ENCODE assay signal across 10 mouse cellular contexts in genomic region chr2:157808368-157808923, GRCm38 (mm10).
A peak's percentile ranks its signal among the peaks of the same experiment; 100 is the strongest.
DNase-seq lines count a peak whose midpoint lies in the region; ATAC-seq lines count a peak whose summit lies in the region.
"Had no signal": no experiment of that assay in that cellular context is flagged by ENCODE, and none has a peak within 500 bp of the region (broad histone marks: within the 10 kb centered on the region; RNA-seq: fewer than 3 reads in every experiment).

No protein-coding gene starts in this region.

- no peaks in the 10 kb centered on the region for H3K27me3 ChIP-seq in hindbrain, embryonic 10.5 days (ENCODE audit: insufficient read depth, poor library complexity, severe bottlenecking)
- H3K27me3 ChIP-seq in hindbrain, embryonic 11.5 days (ENCODE audit: control insufficient read depth, insufficient read depth, low read length): no peaks in the 10 kb centered on the region
- no peaks in the 10 kb centered on the region for H3K27me3 ChIP-seq in embryonic facial prominence, embryonic 12.5 days
- no peaks in the 10 kb centered on the region for H3K27me3 ChIP-seq in megakaryocyte, embryonic 14.5 days (replicated peaks)

- H3K4me2 ChIP-seq in hindbrain, embryonic 11.5 days (replicated peaks; ENCODE audit: low read depth, low read length): no peak overlapping the region
- no peak overlapping the region for H3K4me2 ChIP-seq in embryonic facial prominence, embryonic 12.5 days (replicated peaks)

- DNase-seq in hindbrain, embryonic 10.5 days (ENCODE audit: low spot score): no peak
- DNase-seq in hindbrain, embryonic 11.5 days (ENCODE audit: low spot score): no peak
- DNase-seq in MN1 (ENCODE audit: low spot score): peak; percentile 75
- DNase-seq in embryo, embryonic 9.5 days (ENCODE audit: extremely low spot score): no peak
- no peak for DNase-seq in left cerebral cortex, postnatal 14 days (ENCODE audit: low spot score in 2 of 2)
- no peak for DNase-seq in adrenal gland, adult 18-20 months (ENCODE audit: low spot score in 2 of 2)
- DNase-seq: cerebellum, postnatal 36 days; left cerebral cortex, postnatal 4 days had no signal

- H3K9me3 ChIP-seq in hindbrain, embryonic 10.5 days: no peaks in the 10 kb centered on the region
- no peaks in the 10 kb centered on the region for H3K9me3 ChIP-seq in hindbrain, embryonic 11.5 days (ENCODE audit: control insufficient read depth, low read length)
- no peaks in the 10 kb centered on the region for H3K9me3 ChIP-seq in embryonic facial prominence, embryonic 12.5 days
- no peaks in the 10 kb centered on the region for H3K9me3 ChIP-seq in megakaryocyte, embryonic 14.5 days

- H3K9ac ChIP-seq in hindbrain, embryonic 11.5 days (ENCODE audit: low read depth, low read length): no peak overlapping the region
- no peak overlapping the region for H3K9ac ChIP-seq in embryonic facial prominence, embryonic 12.5 days

- 74% methylated on average over 7 of the region's 7 CpGs for WGBS in hindbrain, embryonic 10.5 days
- WGBS in hindbrain, embryonic 11.5 days: 77% methylated on average over 7 of the region's 7 CpGs
- 48% methylated on average over 7 of the region's 7 CpGs for WGBS in embryonic facial prominence, embryonic 12.5 days

- H3K27ac ChIP-seq in hindbrain, embryonic 10.5 days: peak overlapping the region; percentile 54; the same call in 1 of the 2 replicates
- no peak overlapping the region for H3K27ac ChIP-seq in hindbrain, embryonic 11.5 days (ENCODE audit: low read depth, low read length)
- peak overlapping the region; percentile 18; the same call in 1 of the 2 replicates for H3K27ac ChIP-seq in embryonic facial prominence, embryonic 12.5 days

- no peak for ATAC-seq in hindbrain, embryonic 11.5 days (ENCODE audit: low FRiP score)
- no peak for ATAC-seq in embryonic facial prominence, embryonic 12.5 days (ENCODE audit: insufficient number of reproducible peaks, insufficient read depth, low FRiP score, low TSS enrichment)

- H3K36me3 ChIP-seq in hindbrain, embryonic 10.5 days: peaks cover 44% of the 10 kb centered on the region
- no peaks in the 10 kb centered on the region for H3K36me3 ChIP-seq in hindbrain, embryonic 11.5 days (ENCODE audit: control insufficient read depth, insufficient read depth, low read length)
- H3K36me3 ChIP-seq in embryonic facial prominence, embryonic 12.5 days: 0 out of 2 replicates have a peak, but pooled peaks cover 20% of the 10 kb centered on the region
- H3K36me3 ChIP-seq in megakaryocyte, embryonic 14.5 days (replicated peaks; ENCODE audit: low read length): peaks cover 80% of the 10 kb centered on the region

- no peak overlapping the region for H3K4me3 ChIP-seq in hindbrain, embryonic 10.5 days
- no peak overlapping the region for H3K4me3 ChIP-seq in hindbrain, embryonic 11.5 days (ENCODE audit: low read depth, low read length)
- H3K4me3 ChIP-seq in embryonic facial prominence, embryonic 12.5 days: no peak overlapping the region
- H3K4me3 ChIP-seq in megakaryocyte, embryonic 14.5 days (replicated peaks): peak overlapping the region; percentile 28

- peaks cover 25% of the 10 kb centered on the region for H3K4me1 ChIP-seq in hindbrain, embryonic 10.5 days (replicated peaks)
- no peaks in the 10 kb centered on the region; the same call in 1 of the 2 replicates for H3K4me1 ChIP-seq in hindbrain, embryonic 11.5 days (replicated peaks; ENCODE audit: control insufficient read depth, insufficient read depth, low read length)
- peaks cover 32% of the 10 kb centered on the region for H3K4me1 ChIP-seq in embryonic facial prominence, embryonic 12.5 days
- H3K4me1 ChIP-seq in megakaryocyte, embryonic 14.5 days: peaks cover 67% of the 10 kb centered on the region

- intact Hi-C loops in left cerebral cortex, postnatal 14 days (cut with DNase I): no loop called here
